Mouse (Mus musculus) heart, embryonic 14.5 days (tissue): Measurements from ENCODE around the gene Nxn. TPM values are rescaled to one million over a fixed set of nuclear protein-coding genes. Genes with fewer than 3 reads are reported as not detected.

Source experiments
- ATAC-seq: fragments of 200-750 bp; cut with Nextera tagmentation; 2 replicates; pipeline ENCODE4 v1.8.0; 2017; ENCODE audit warnings: low read depth, moderate TSS enrichment; ENCODE audit not compliant: insufficient number of reproducible peaks, insufficient read depth, low FRiP score
- H3K27ac ChIP-seq, 2 experiments: fragments of 200-500 bp in 1 of 2; fragments of 300-500 bp in 1 of 2; sonication (generic) in 1 of 2; replicated peaks in 1 of 2; 2 replicates each; pipeline ENCODE4 v1.5.1; 2012 to 2014; ENCODE audit warnings: low read depth in 2 of 2, low read length in 2 of 2, control low read depth in 1 of 2, mild to moderate bottlenecking in 1 of 2, mixed read lengths in 1 of 2; ENCODE audit not compliant: control insufficient read depth in 1 of 2, insufficient read depth in 1 of 2
- H3K27me3 ChIP-seq: fragments of 300-500 bp; sonication (generic); 2 replicates; pipeline ENCODE4 v1.6.1; 2014; ENCODE audit warnings: mild to moderate bottlenecking, low read length, control low read depth; ENCODE audit not compliant: control insufficient read depth, insufficient read depth
- H3K36me3 ChIP-seq: fragments of 300-500 bp; sonication (generic); 2 replicates; pipeline ENCODE4 v1.6.1; 2014; ENCODE audit warnings: mild to moderate bottlenecking, control low read depth, low read length, mixed read lengths; ENCODE audit not compliant: control insufficient read depth, insufficient read depth
- H3K4me1 ChIP-seq, 2 experiments: fragments of 200-500 bp in 1 of 2; fragments of 300-500 bp in 1 of 2; sonication (generic) in 1 of 2; 2 replicates each; pipeline ENCODE4 v1.6.1; 2012 to 2014; ENCODE audit warnings: low read length in 2 of 2, control low read depth in 1 of 2, mixed read lengths in 1 of 2; ENCODE audit not compliant: control insufficient read depth in 2 of 2, insufficient read depth in 2 of 2
- H3K4me2 ChIP-seq: fragments of 300-500 bp; sonication (generic); 2 replicates; pipeline ENCODE4 v1.6.1; 2014; ENCODE audit warnings: mild to moderate bottlenecking, low read length
- H3K4me3 ChIP-seq, 2 experiments: fragments of 200-500 bp in 1 of 2; fragments of 300-500 bp in 1 of 2; sonication (generic) in 1 of 2; 2 replicates each; pipeline ENCODE4 v1.5.1; 2012 to 2014; ENCODE audit warnings: low read length in 2 of 2, mild to moderate bottlenecking in 2 of 2, control low read depth in 1 of 2, low read depth in 1 of 2, moderate library complexity in 1 of 2; ENCODE audit not compliant: control insufficient read depth in 1 of 2, insufficient read depth in 1 of 2
- H3K9ac ChIP-seq: fragments of 300-500 bp; sonication (generic); 2 replicates; pipeline ENCODE4 v1.6.1; 2014; ENCODE audit warnings: mild to moderate bottlenecking, low read length
- H3K9me3 ChIP-seq: fragments of 300-500 bp; sonication (generic); 2 replicates; pipeline ENCODE4 v1.6.1; 2016; ENCODE audit warnings: low read length, control low read depth; ENCODE audit not compliant: control insufficient read depth
- WGBS: fragments of 180-500 bp; shearing (Covaris S2); extraction: QIAGEN DNeasy Blood & Tissue Kit; methylation state at CpG from one replicate; pipeline ENCODE4 v1.1.7; 2014; 5-methylcytosine and 5-hydroxymethylcytosine counted together
- polyA plus RNA-seq: library from polyadenylated mRNA; unstranded; fragments of >200 nt; fragmentation: Nextera tagmentation; extraction: Ambion mirVana; gene quantifications from 2 replicates; pipeline ENCODE4 v1.2.1, GENCODE M21; 2014

The Nxn gene
- polyA plus RNA-seq, 1 experiment from 2014 or later, result 26.8 TPM

GRCm38 (mm10) chr11:76352861-76353558 lies 45.9 kb downstream of the Nxn start:
- no peak overlapping the region for H3K9ac ChIP-seq
- no peak overlapping the region for H3K4me3 ChIP-seq
- H3K27me3 ChIP-seq, result no peaks in the 10 kb centered on the region
- WGBS, result 83% methylated on average over 16 of the region's 16 CpGs
- H3K9me3 ChIP-seq, result no peaks in the 10 kb centered on the region
- H3K4me1 ChIP-seq, result peaks cover 15 to 43% of the 10 kb centered on the region in 2 experiments
- ATAC-seq, result no peak
- no peak overlapping the region for H3K27ac ChIP-seq
- no peaks in the 10 kb centered on the region for H3K36me3 ChIP-seq
- no peak overlapping the region for H3K4me2 ChIP-seq

GRCm38 (mm10) chr11:76351624-76352011 lies 47.3 kb downstream of the Nxn start:
- Histone ChIP-seq H3K4me1 (peaks cover 8 to 33% of the 10 kb centered on the region in 2 experiments), H3K4me3 (no peak overlapping the region), H3K27me3 (no peaks in the 10 kb centered on the region), H3K4me2 (no peak overlapping the region), H3K36me3 (no peaks in the 10 kb centered on the region), H3K9me3 (no peaks in the 10 kb centered on the region), H3K9ac (no peak overlapping the region), H3K27ac (no peak overlapping the region)
- no peak for ATAC-seq
- WGBS, result 40% methylated on average over 3 of the region's 3 CpGs

GRCm38 (mm10) chr11:76350931-76351623 lies 47.9 kb downstream of the Nxn start:
- no peak overlapping the region for H3K4me2 ChIP-seq
- no peaks in the 10 kb centered on the region for H3K36me3 ChIP-seq
- no peak overlapping the region for H3K4me3 ChIP-seq
- H3K27me3 ChIP-seq, result no peaks in the 10 kb centered on the region
- WGBS, result 52% methylated on average over 10 of the region's 10 CpGs
- no peaks in the 10 kb centered on the region for H3K9me3 ChIP-seq
- H3K27ac ChIP-seq, result no peak overlapping the region
- ATAC-seq, result no peak
- H3K9ac ChIP-seq, result no peak overlapping the region
- peaks cover 8 to 33% of the 10 kb centered on the region in 2 experiments for H3K4me1 ChIP-seq

DNA sequence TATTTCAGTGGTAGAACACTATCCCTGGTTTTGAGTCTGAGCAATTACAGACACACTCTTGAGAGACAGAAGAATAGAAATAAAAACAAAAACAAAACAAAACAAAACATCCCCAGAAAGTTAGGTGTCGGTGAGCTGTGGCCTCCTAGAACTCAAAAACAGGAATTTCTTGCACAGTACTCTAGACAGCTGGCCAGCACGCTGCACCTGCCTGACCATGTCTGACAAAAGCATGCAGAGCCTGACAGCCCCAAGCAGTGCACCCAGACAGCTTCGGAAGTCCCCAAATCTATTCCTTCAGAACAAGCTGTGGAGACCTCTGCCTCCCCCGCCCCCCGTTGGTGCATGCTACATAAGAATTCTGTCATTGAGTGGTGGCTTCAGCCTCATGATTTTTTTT lies 49.1 kb downstream of the Nxn start:
- Histone ChIP-seq H3K27me3 (no peaks in the 10 kb centered on the region), H3K4me2 (no peak overlapping the region), H3K4me1 (peaks cover 3 to 22% of the 10 kb centered on the region in 2 experiments), H3K9ac (no peak overlapping the region), H3K9me3 (no peaks in the 10 kb centered on the region), H3K27ac (no peak overlapping the region), H3K4me3 (no peak overlapping the region), H3K36me3 (no peaks in the 10 kb centered on the region)
- no peak for ATAC-seq
- 64% methylated on average over 5 of the region's 5 CpGs for WGBS

DNA sequence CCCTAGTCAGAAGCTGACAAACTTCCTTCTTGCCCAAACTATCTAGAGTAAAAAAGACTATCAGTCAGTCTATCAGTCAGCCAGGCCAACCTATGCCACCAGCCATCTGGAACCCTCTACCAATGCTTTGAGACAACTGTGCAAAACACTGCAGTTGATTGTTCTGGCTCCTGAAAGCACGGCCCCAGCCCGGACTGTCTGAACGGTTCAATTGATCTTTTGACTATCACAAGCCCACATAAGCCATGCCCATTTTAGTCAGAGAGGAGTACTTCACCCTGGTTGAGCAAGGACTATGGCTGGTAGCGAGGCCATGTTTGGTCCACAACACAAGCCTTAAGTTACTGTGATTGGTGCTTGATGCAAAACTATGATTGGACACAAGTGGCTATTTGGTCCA lies 51.4 kb downstream of the Nxn start:
- Histone ChIP-seq H3K27ac (no peak overlapping the region), H3K36me3 (no peaks in the 10 kb centered on the region), H3K9ac (no peak overlapping the region), H3K4me2 (no peak overlapping the region), H3K4me1 (peaks cover 9 to 31% of the 10 kb centered on the region in 2 experiments), H3K27me3 (no peaks in the 10 kb centered on the region), H3K4me3 (no peak overlapping the region), H3K9me3 (no peaks in the 10 kb centered on the region)
- 82% methylated on average over 4 of the region's 4 CpGs for WGBS
- ATAC-seq, result no peak

DNA sequence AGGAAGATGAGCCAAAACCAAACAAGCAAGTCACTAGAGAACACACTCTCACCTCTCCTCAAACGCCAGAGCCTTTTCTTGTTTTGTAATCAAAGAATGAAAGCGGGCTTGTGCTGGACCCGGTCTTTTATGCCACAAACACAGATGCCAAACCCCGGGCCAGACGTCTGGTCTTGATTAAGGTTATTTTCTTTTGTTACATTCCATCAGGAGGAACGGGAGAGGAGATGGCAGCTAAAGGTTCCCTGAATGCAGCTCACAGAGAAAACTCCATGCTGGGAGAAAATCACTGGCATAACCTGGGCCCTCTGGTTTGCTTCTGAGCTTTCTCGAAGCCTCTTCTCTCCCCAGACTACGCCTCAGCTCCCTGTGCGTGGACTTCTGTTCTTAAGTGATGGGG lies 55.9 kb downstream of the Nxn start:
- Histone ChIP-seq H3K27me3 (no peaks in the 10 kb centered on the region), H3K4me3 (no peak overlapping the region), H3K4me2 (no peak overlapping the region), H3K9me3 (no peaks in the 10 kb centered on the region), H3K36me3 (no peaks in the 10 kb centered on the region), H3K9ac (peak overlapping the region; percentile 25; the same call in 1 of the 2 replicates), H3K27ac (peak overlapping the region in 1 of 2 experiments; percentile 44; a peak in 1 of 4 replicates), H3K4me1 (peaks cover 6 to 17% of the 10 kb centered on the region in 2 experiments)
- ATAC-seq, result no peak
- WGBS, result 48% methylated on average over 9 of the region's 9 CpGs

DNA sequence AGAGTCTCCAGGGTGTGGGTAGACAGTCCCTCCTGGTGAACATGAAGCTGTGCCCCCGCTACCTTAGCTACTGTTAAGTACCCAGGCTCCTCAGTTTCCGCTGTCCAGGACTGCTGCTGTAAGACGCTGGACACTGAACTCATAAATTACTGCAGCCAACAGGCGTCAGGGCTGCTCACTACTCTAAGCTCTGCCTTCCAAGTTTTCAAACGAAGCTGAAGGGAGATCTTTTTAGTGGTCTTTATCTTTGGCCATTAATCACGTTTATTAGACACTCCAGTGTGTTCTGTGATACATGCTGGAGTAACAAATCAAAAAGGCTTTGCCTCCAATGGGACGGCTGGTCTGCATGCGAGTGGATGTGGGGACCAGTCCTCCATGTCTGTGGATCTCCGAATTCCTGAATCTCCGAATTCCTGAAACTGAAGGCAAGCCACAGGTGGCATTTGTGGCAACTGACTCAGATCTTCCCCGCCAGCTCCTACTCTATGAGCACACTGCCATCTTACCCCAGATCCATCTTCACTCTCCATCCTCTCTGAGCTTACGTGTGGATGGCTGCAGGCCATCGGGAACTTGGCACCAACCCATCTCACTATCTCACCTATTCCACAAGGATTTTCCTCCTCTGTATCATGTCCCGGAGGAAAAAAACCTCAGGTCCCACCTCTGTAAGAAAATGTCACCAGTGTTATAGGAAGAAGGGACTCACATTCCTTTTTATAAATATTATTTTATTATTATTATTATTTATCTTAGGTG lies 56.9 kb downstream of the Nxn start:
- Histone ChIP-seq H3K4me2 (no peak overlapping the region), H3K9ac (no peak overlapping the region), H3K27ac (no peak overlapping the region), H3K27me3 (no peaks in the 10 kb centered on the region), H3K9me3 (no peaks in the 10 kb centered on the region), H3K36me3 (no peaks in the 10 kb centered on the region), H3K4me3 (no peak overlapping the region), H3K4me1 (peaks cover 6 to 22% of the 10 kb centered on the region in 2 experiments)
- WGBS, result 72% methylated on average over 14 of the region's 14 CpGs
- no peak for ATAC-seq
